Mouse (Mus musculus): ENCODE results near the gene Slc31a2.

- no peak for TF ChIP-seq CTCF (IDR thresholded peaks at IDR 0.05; ENCODE audit: low read depth, low read length)
- no peak for TF ChIP-seq GATA1 (IDR thresholded peaks at IDR 0.05; ENCODE audit: borderline replicate concordance, low read length)
- no peak for TF ChIP-seq POLR2AphosphoS5 (IDR thresholded peaks at IDR 0.05; ENCODE audit: insufficient replicate concordance, low read depth, low read length)
- TF ChIP-seq TAL1 (conservative IDR thresholded peaks at IDR 0.05; ENCODE audit: low read depth, low read length), result no peak
- no peak for TF ChIP-seq GATA2 (IDR thresholded peaks at IDR 0.05; ENCODE audit: borderline replicate concordance, low read depth, low read length)
Measured at GRCm38 (mm10) chr4:62286992-62287900, 24.9 kb downstream of the Slc31a2 start.

Data from G1E (cell line).